Mouse (Mus musculus): ENCODE results near the gene Mesd. TPM values are rescaled to one million over a fixed set of nuclear protein-coding genes. Genes with fewer than 3 reads are reported as not detected.

The Mesd gene
- total and polyA plus RNA-seq, 2 experiments from 2014 or later = 54.8 to 58.0 TPM

DNA sequence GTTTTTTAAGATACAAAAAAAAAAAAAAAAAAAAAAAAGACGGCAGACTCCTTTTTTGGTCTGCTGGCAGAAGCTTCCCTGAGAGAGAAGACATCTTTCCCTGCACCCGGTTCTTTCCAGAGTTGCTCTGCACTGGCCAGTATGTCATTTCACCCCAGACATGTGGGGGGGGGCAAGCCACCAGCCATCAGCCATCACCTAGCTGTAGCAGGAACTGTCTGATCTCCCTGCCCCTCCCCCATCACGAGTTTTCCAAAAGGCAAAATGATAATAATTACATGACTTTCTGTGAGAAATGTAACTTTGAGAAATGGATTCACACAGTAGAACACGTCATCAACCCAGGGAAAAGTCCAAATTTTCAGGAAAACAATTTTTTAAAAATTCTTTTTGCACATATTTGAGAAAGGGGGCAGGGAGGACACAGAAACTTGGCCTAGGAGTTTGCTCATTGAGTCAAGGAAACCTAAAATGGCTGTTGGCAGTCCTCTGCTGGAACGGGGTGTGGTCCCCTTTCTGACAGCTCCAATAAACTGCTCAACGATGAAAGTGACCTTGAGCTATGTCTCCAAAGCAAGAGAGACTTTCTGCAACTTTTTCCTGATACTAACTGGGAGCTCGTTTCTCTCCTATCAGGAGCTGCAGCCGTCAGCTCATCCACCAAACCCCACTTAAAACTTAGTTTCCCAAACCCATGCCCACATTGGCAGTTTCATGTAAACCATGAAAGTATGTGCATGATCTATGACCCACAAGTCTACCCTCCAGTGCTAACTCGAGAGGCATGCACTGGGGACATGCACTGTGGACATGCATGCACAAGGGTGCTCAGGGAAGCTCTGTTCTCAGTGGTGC lies 27.7 kb upstream of the Mesd start:
- Histone ChIP-seq H3K27ac (ENCODE audit: low read depth) (no peak overlapping the region), H3K9ac (replicated peaks; ENCODE audit: low read depth, low read length) (no peak overlapping the region), H3K4me1 (ENCODE audit: control insufficient read depth, insufficient read depth) (peaks cover 6% of the 10 kb centered on the region; the same call in 1 of the 2 replicates), H3K9me3 (replicated peaks; ENCODE audit: control insufficient read depth, low read length) (no peaks in the 10 kb centered on the region), H3K4me2 (ENCODE audit: low read depth, low read length) (no peak overlapping the region), H3K4me3 (ENCODE audit: low read depth, low read length) (no peak overlapping the region), H3K27me3 (ENCODE audit: control insufficient read depth, insufficient read depth, low read length) (no peaks in the 10 kb centered on the region), H3K36me3 (replicated peaks; ENCODE audit: control insufficient read depth, insufficient read depth, low read length) (no peaks in the 10 kb centered on the region)
- ATAC-seq (ENCODE audit: insufficient read depth, low read depth) = no peak
- DNase-seq (ENCODE audit: low spot score) = no peak
- WGBS = 43% methylated on average over 9 of the region's 9 CpGs
- TF ChIP-seq EP300 (IDR thresholded peaks at IDR 0.05; ENCODE audit: low read depth) (no peak), CTCF (IDR thresholded peaks at IDR 0.05; ENCODE audit: low read depth) (no peak)

DNA sequence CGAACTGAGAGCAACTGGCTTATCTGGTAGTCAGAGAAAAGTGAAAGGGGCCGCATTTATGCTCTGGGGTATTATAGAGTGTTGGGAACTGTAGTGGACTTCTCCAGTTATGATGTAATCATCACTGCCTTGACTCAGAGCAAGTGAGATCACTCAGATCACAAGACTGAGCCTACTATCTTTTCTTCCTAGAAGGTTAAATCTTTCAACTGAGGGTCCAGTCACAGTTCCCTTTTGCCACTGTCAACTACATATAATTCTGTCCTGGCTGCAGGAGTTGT lies 27.1 kb upstream of the Mesd start:
- 44% methylated on average over 2 of the region's 2 CpGs for WGBS
- DNase-seq (ENCODE audit: low spot score) = no peak
- H3K27ac ChIP-seq (ENCODE audit: low read depth) = no peak overlapping the region

DNA sequence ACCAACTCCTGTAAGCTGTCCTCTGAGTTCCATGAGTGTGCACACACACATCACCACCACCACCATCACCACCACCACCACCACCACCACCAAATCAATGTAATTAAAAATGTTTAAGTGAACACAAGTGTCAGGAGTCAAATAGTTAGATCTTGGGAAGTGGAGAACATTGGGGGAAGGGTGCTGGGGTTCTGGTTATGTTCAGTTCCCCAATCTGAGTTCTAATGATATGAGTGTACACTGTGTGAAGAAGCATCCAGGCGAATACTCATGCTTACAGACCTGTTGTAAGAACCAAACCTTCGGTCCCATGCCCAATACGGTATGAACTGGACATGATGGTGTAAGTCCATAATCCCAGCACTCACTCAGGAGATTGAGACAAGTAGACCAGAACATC lies 26.3 kb upstream of the Mesd start:
- no peak overlapping the region for H3K27ac ChIP-seq (ENCODE audit: low read depth)
- H3K9ac ChIP-seq (replicated peaks; ENCODE audit: low read depth, low read length) = no peak overlapping the region
- ATAC-seq (ENCODE audit: insufficient read depth, low read depth) (no peak), DNase-seq (ENCODE audit: low spot score) (no peak)
- no peaks in the 10 kb centered on the region for H3K9me3 ChIP-seq (replicated peaks; ENCODE audit: control insufficient read depth, low read length)
- H3K36me3 ChIP-seq (replicated peaks; ENCODE audit: control insufficient read depth, insufficient read depth, low read length) = no peaks in the 10 kb centered on the region
- H3K4me1 ChIP-seq (ENCODE audit: control insufficient read depth, insufficient read depth) = peaks cover 6% of the 10 kb centered on the region; the same call in 1 of the 2 replicates
- H3K4me2 ChIP-seq (ENCODE audit: low read depth, low read length) = no peak overlapping the region
- 86% methylated on average over 3 of the region's 3 CpGs for WGBS
- no peaks in the 10 kb centered on the region for H3K27me3 ChIP-seq (ENCODE audit: control insufficient read depth, insufficient read depth, low read length)
- no peak overlapping the region for H3K4me3 ChIP-seq (ENCODE audit: low read depth, low read length)
- TF ChIP-seq CTCF (IDR thresholded peaks at IDR 0.05; ENCODE audit: low read depth) (no peak), EP300 (IDR thresholded peaks at IDR 0.05; ENCODE audit: low read depth) (no peak)

More for the DNA sequence above, 27.1 kb upstream of the Mesd start:
- Histone ChIP-seq H3K4me2 (ENCODE audit: low read depth, low read length) (no peak overlapping the region), H3K36me3 (replicated peaks; ENCODE audit: control insufficient read depth, insufficient read depth, low read length) (no peaks in the 10 kb centered on the region), H3K4me1 (ENCODE audit: control insufficient read depth, insufficient read depth) (peaks cover 6% of the 10 kb centered on the region; the same call in 1 of the 2 replicates), H3K4me3 (ENCODE audit: low read depth, low read length) (no peak overlapping the region), H3K9me3 (replicated peaks; ENCODE audit: control insufficient read depth, low read length) (no peaks in the 10 kb centered on the region), H3K27me3 (ENCODE audit: control insufficient read depth, insufficient read depth, low read length) (no peaks in the 10 kb centered on the region), H3K9ac (replicated peaks; ENCODE audit: low read depth, low read length) (no peak overlapping the region)
- ATAC-seq (ENCODE audit: insufficient read depth, low read depth) = no peak
- no peak for TF ChIP-seq CTCF (IDR thresholded peaks at IDR 0.05; ENCODE audit: low read depth)
- TF ChIP-seq EP300 (IDR thresholded peaks at IDR 0.05; ENCODE audit: low read depth) = no peak

DNA sequence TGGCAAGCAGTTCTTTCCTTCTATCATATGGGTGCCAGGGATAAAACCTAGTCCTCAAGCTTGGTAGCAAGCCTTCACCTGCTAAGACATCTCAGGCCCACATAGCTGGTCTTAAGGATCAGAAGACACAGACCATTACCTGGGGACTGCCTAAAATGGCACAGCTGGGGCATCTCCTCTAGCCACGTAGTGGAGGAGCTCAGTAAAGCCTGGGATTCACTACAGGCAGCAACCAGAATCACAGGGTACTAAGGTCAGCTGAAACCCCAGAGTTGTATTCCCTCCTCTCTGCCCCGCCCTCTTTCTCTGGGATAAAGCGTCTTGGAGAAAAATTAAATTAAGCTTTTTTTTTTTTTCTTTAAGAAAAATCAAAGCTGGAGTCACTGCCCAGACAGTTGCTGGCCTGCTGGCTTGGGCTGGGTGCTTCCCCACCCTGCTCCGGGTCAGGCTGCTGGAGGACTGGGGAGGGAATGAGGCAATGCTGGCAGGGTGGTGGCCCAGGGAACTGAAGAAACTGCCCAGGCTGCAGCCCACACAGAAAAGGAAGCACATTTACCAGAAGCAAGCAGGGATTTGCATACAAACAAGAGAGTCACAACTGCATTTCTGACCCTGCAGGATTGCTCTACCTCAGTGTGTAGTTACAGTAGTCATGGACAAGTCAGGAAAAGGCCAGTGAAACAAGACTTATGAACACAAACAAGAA lies 24.7 kb upstream of the Mesd start:
- TF ChIP-seq CTCF (IDR thresholded peaks at IDR 0.05; ENCODE audit: low read depth) (no peak), EP300 (IDR thresholded peaks at IDR 0.05; ENCODE audit: low read depth) (no peak)
- H3K27me3 ChIP-seq (ENCODE audit: control insufficient read depth, insufficient read depth, low read length) = no peaks in the 10 kb centered on the region
- H3K9me3 ChIP-seq (replicated peaks; ENCODE audit: control insufficient read depth, low read length) = no peaks in the 10 kb centered on the region
- H3K9ac ChIP-seq (replicated peaks; ENCODE audit: low read depth, low read length) = no peak overlapping the region
- DNase-seq (ENCODE audit: low spot score) (no peak), ATAC-seq (ENCODE audit: insufficient read depth, low read depth) (no peak)
- H3K4me3 ChIP-seq (ENCODE audit: low read depth, low read length) = no peak overlapping the region
- peaks cover 10% of the 10 kb centered on the region; the same call in 1 of the 2 replicates for H3K4me1 ChIP-seq (ENCODE audit: control insufficient read depth, insufficient read depth)
- no peaks in the 10 kb centered on the region for H3K36me3 ChIP-seq (replicated peaks; ENCODE audit: control insufficient read depth, insufficient read depth, low read length)
- H3K27ac ChIP-seq (ENCODE audit: low read depth) = no peak overlapping the region
- H3K4me2 ChIP-seq (ENCODE audit: low read depth, low read length) = no peak overlapping the region
- 59% methylated on average over 4 of the region's 4 CpGs for WGBS

DNA sequence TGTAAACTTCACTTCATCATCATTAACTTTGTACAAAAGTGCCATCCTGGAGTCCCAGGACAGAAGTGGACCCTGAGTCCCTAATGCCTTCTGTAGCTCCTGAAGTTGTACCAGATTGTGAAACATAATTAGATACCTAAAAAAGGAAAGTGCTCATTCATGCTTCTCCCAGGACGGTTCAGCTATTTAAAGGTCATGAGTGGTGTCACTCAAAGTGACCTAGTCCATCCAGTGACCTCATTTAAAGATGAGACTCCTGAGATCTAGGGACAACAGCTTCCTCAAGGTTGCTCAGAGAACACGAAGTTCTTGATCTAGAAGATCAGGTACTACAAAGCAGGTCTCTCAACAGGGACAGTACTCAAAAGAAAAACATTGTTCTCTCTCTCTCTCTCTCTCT lies 20.7 kb upstream of the Mesd start:
- Histone ChIP-seq H3K4me2 (ENCODE audit: low read depth, low read length) (no peak overlapping the region), H3K27me3 (ENCODE audit: control insufficient read depth, insufficient read depth, low read length) (no peaks in the 10 kb centered on the region), H3K27ac (ENCODE audit: low read depth) (no peak overlapping the region), H3K9ac (replicated peaks; ENCODE audit: low read depth, low read length) (no peak overlapping the region), H3K4me1 (ENCODE audit: control insufficient read depth, insufficient read depth) (peaks cover 4% of the 10 kb centered on the region; the same call in 1 of the 2 replicates), H3K36me3 (replicated peaks; ENCODE audit: control insufficient read depth, insufficient read depth, low read length) (no peaks in the 10 kb centered on the region), H3K9me3 (replicated peaks; ENCODE audit: control insufficient read depth, low read length) (no peaks in the 10 kb centered on the region), H3K4me3 (ENCODE audit: low read depth, low read length) (no peak overlapping the region)
- no peak for ATAC-seq (ENCODE audit: insufficient read depth, low read depth)
- no peak for TF ChIP-seq CTCF (IDR thresholded peaks at IDR 0.05; ENCODE audit: low read depth)
- no peak for TF ChIP-seq EP300 (IDR thresholded peaks at IDR 0.05; ENCODE audit: low read depth)
- no peak for DNase-seq (ENCODE audit: low spot score)
- WGBS = 35% methylated on average over 2 of the region's 2 CpGs
